Mouse (Mus musculus) duodenum, adult 2 months (tissue): ENCODE measurements around the gene Tspyl3. TPM values are rescaled to one million over a fixed set of nuclear protein-coding genes. Genes with fewer than 3 reads are reported as not detected.

Source experiments
- polyA plus RNA-seq: library from polyadenylated mRNA; depleted of rRNA; stranded (reverse); fragments of >200 nt; gene quantifications from 2 replicates; pipeline ENCODE4 v1.2.3, GENCODE M21; 2012; ENCODE audit warnings: low replicate concordance; rRNA removed

The Tspyl3 gene
- 1.4 and 1.7 TPM in 2 replicates for polyA plus RNA-seq

GRCm38 (mm10) chr2:153224946-153225594, at the start of gene Tspyl3:
Gene Tspyl3, minus strand, starts transcription at chr2:153225441.

GRCm38 (mm10) chr2:153241250-153242014, 16.2 kb upstream of the Tspyl3 start, which contains the start of the genes Plagl2 and Pofut1:
Gene Plagl2, minus strand, starts transcription at chr2:153241426.
Gene Pofut1, plus strand, starts transcription at chr2:153241533.

Other genes with a start within 250 kb of the Tspyl3 start
- 12.2 and 13.6 TPM in 2 replicates for gene Pdrg1, start 210.0 kb downstream of the Tspyl3 start, polyA plus RNA-seq
- gene Xkr7, start 193.6 kb downstream of the Tspyl3 start, polyA plus RNA-seq = 0.09 and 0.12 TPM in 2 replicates
- gene Ccm2l, start 159.5 kb downstream of the Tspyl3 start, polyA plus RNA-seq = 7.3 and 7.4 TPM in 2 replicates
- gene Hck, start 117.0 kb downstream of the Tspyl3 start, polyA plus RNA-seq = 15.7 and 19.1 TPM in 2 replicates
- 22.9 and 34.5 TPM in 2 replicates for gene Tm9sf4, start 64.1 kb downstream of the Tspyl3 start, polyA plus RNA-seq
- 8.1 and 12.2 TPM in 2 replicates for gene Plagl2, start 16.0 kb upstream of the Tspyl3 start, polyA plus RNA-seq
- 13.4 and 16.6 TPM in 2 replicates for gene Pofut1, start 16.1 kb upstream of the Tspyl3 start, polyA plus RNA-seq
- gene Kif3b, start 66.0 kb upstream of the Tspyl3 start, polyA plus RNA-seq = 2.1 and 2.4 TPM in 2 replicates
- gene Asxl1, start 120.4 kb upstream of the Tspyl3 start, polyA plus RNA-seq = 3.2 and 4.1 TPM in 2 replicates